Mouse (Mus musculus): ENCODE measurements around the gene Cracr2b.

- no peak for TF ChIP-seq CTCF (IDR thresholded peaks at IDR 0.05; ENCODE audit: control insufficient read depth, insufficient read depth, insufficient read length)
- no peak for TF ChIP-seq USF1 (IDR thresholded peaks at IDR 0.05; ENCODE audit: low read depth)
- TF ChIP-seq MAX (IDR thresholded peaks at IDR 0.05): peak; percentile 29
- TF ChIP-seq CEBPB (IDR thresholded peaks at IDR 0.05; ENCODE audit: low read depth): no peak
- TF ChIP-seq MYOD1 (IDR thresholded peaks at IDR 0.05; ENCODE audit: control insufficient read depth, insufficient read length, low read depth): no peak
- TF ChIP-seq MYOG (IDR thresholded peaks at IDR 0.05; ENCODE audit: control insufficient read depth, extremely low read depth, insufficient read length): no peak
These were observed 6.5 kb downstream of the Cracr2b start, which contains the start of gene Cd151 for GRCm38 (mm10) chr7:141467230-141468030.

Measured in C2C12 (cell line).